Mouse (Mus musculus): ENCODE results near the gene Gpr146. TPM values are rescaled to one million over a fixed set of nuclear protein-coding genes. Genes with fewer than 3 reads are reported as not detected.

Gene Gpr146
- polyA plus RNA-seq, 1 experiment = 16.4 TPM

GRCm38 (mm10) chr5:139359244-139359643 lies 18.3 kb upstream of the Gpr146 start:
- Histone ChIP-seq H3K4me3 (replicated peaks; ENCODE audit: insufficient read depth, low read depth, low read length) (no peak overlapping the region), H3K27me3 (ENCODE audit: control insufficient read depth, insufficient read depth, low read length) (no peaks in the 10 kb centered on the region), H3K27ac (ENCODE audit: insufficient read depth, low read length) (no peak overlapping the region), H3K4me1 (ENCODE audit: control insufficient read depth, insufficient read depth, low read length) (peaks cover 17% of the 10 kb centered on the region)
- TF ChIP-seq POLR2A (IDR thresholded peaks at IDR 0.05; ENCODE audit: borderline replicate concordance, insufficient read depth, low read length) (no peak), CTCF (IDR thresholded peaks at IDR 0.05; ENCODE audit: borderline replicate concordance, insufficient read depth, low read depth, low read length) (no peak)
- WGBS = 83% methylated on average over 5 of the region's 5 CpGs
- no peak for DNase-seq

- 4% methylated on average over 7 of the region's 7 CpGs for WGBS
- no peak overlapping the region for H3K27ac ChIP-seq (ENCODE audit: insufficient read depth, low read length)
These were observed 13.6 kb upstream of the Gpr146 start for GRCm38 (mm10) chr5:139363858-139364257.

GRCm38 (mm10) chr5:139364260-139364910 lies 13.1 kb upstream of the Gpr146 start:
- H3K27ac ChIP-seq (ENCODE audit: insufficient read depth, low read length) = peak overlapping the region; percentile 8; the same call in 1 of the 2 replicates
- 33% methylated on average over 12 of the region's 12 CpGs for WGBS

More at GRCm38 (mm10) chr5:139363858-139364257, 13.6 kb upstream of the Gpr146 start:
- TF ChIP-seq CTCF (IDR thresholded peaks at IDR 0.05; ENCODE audit: borderline replicate concordance, insufficient read depth, low read depth, low read length) (no peak), POLR2A (IDR thresholded peaks at IDR 0.05; ENCODE audit: borderline replicate concordance, insufficient read depth, low read length) (no peak)
- Histone ChIP-seq H3K27me3 (ENCODE audit: control insufficient read depth, insufficient read depth, low read length) (no peaks in the 10 kb centered on the region), H3K4me1 (ENCODE audit: control insufficient read depth, insufficient read depth, low read length) (peaks cover 19% of the 10 kb centered on the region), H3K4me3 (replicated peaks; ENCODE audit: insufficient read depth, low read depth, low read length) (peak overlapping the region; percentile 31)
- peak in 1 of 2 experiments; percentile 49 for DNase-seq

GRCm38 (mm10) chr5:139364911-139365571 lies 12.5 kb upstream of the Gpr146 start:
- 43% methylated on average over 5 of the region's 5 CpGs for WGBS

More at GRCm38 (mm10) chr5:139364260-139364910, 13.1 kb upstream of the Gpr146 start:
- Histone ChIP-seq H3K4me1 (ENCODE audit: control insufficient read depth, insufficient read depth, low read length) (peaks cover 20% of the 10 kb centered on the region), H3K27me3 (ENCODE audit: control insufficient read depth, insufficient read depth, low read length) (no peaks in the 10 kb centered on the region), H3K4me3 (replicated peaks; ENCODE audit: insufficient read depth, low read depth, low read length) (no peak overlapping the region)
- DNase-seq = peak; percentile 82 to 93
- TF ChIP-seq CTCF (IDR thresholded peaks at IDR 0.05; ENCODE audit: borderline replicate concordance, insufficient read depth, low read depth, low read length) = peak; percentile 99
- no peak for TF ChIP-seq POLR2A (IDR thresholded peaks at IDR 0.05; ENCODE audit: borderline replicate concordance, insufficient read depth, low read length)

GRCm38 (mm10) chr5:139365827-139366226 lies 11.7 kb upstream of the Gpr146 start:
- peaks cover 20% of the 10 kb centered on the region for H3K4me1 ChIP-seq (ENCODE audit: control insufficient read depth, insufficient read depth, low read length)
- 88% methylated on average over 1 of the region's 1 CpGs for WGBS
- no peak overlapping the region for H3K27ac ChIP-seq (ENCODE audit: insufficient read depth, low read length)
- TF ChIP-seq CTCF (IDR thresholded peaks at IDR 0.05; ENCODE audit: borderline replicate concordance, insufficient read depth, low read depth, low read length) (no peak), POLR2A (IDR thresholded peaks at IDR 0.05; ENCODE audit: borderline replicate concordance, insufficient read depth, low read length) (no peak)
- H3K27me3 ChIP-seq (ENCODE audit: control insufficient read depth, insufficient read depth, low read length) = no peaks in the 10 kb centered on the region
- DNase-seq = no peak
- H3K4me3 ChIP-seq (replicated peaks; ENCODE audit: insufficient read depth, low read depth, low read length) = no peak overlapping the region

More at GRCm38 (mm10) chr5:139364911-139365571, 12.5 kb upstream of the Gpr146 start:
- Histone ChIP-seq H3K27me3 (ENCODE audit: control insufficient read depth, insufficient read depth, low read length) (no peaks in the 10 kb centered on the region), H3K27ac (ENCODE audit: insufficient read depth, low read length) (no peak overlapping the region), H3K4me1 (ENCODE audit: control insufficient read depth, insufficient read depth, low read length) (peaks cover 20% of the 10 kb centered on the region), H3K4me3 (replicated peaks; ENCODE audit: insufficient read depth, low read depth, low read length) (no peak overlapping the region)
- no peak for TF ChIP-seq POLR2A (IDR thresholded peaks at IDR 0.05; ENCODE audit: borderline replicate concordance, insufficient read depth, low read length)
- no peak for TF ChIP-seq CTCF (IDR thresholded peaks at IDR 0.05; ENCODE audit: borderline replicate concordance, insufficient read depth, low read depth, low read length)
- peak in 1 of 2 experiments; percentile 31 for DNase-seq

- Histone ChIP-seq H3K27me3 (ENCODE audit: control insufficient read depth, insufficient read depth, low read length) (no peaks in the 10 kb centered on the region), H3K4me3 (replicated peaks; ENCODE audit: insufficient read depth, low read depth, low read length) (no peak overlapping the region), H3K4me1 (ENCODE audit: control insufficient read depth, insufficient read depth, low read length) (peaks cover 20% of the 10 kb centered on the region), H3K27ac (ENCODE audit: insufficient read depth, low read length) (no peak overlapping the region)
- TF ChIP-seq CTCF (IDR thresholded peaks at IDR 0.05; ENCODE audit: borderline replicate concordance, insufficient read depth, low read depth, low read length) (no peak), POLR2A (IDR thresholded peaks at IDR 0.05; ENCODE audit: borderline replicate concordance, insufficient read depth, low read length) (no peak)
- 68% methylated on average over 11 of the region's 11 CpGs for WGBS
- no peak for DNase-seq
These were observed 11.0 kb upstream of the Gpr146 start for GRCm38 (mm10) chr5:139366484-139366883.

- no peak for DNase-seq
- Histone ChIP-seq H3K27ac (ENCODE audit: insufficient read depth, low read length) (no peak overlapping the region), H3K27me3 (ENCODE audit: control insufficient read depth, insufficient read depth, low read length) (no peaks in the 10 kb centered on the region), H3K4me1 (ENCODE audit: control insufficient read depth, insufficient read depth, low read length) (peaks cover 20% of the 10 kb centered on the region), H3K4me3 (replicated peaks; ENCODE audit: insufficient read depth, low read depth, low read length) (no peak overlapping the region)
- TF ChIP-seq CTCF (IDR thresholded peaks at IDR 0.05; ENCODE audit: borderline replicate concordance, insufficient read depth, low read depth, low read length) = no peak
- WGBS = 82% methylated on average over 4 of the region's 4 CpGs
These were observed 9.5 kb upstream of the Gpr146 start for GRCm38 (mm10) chr5:139367884-139368458.

Data from cerebellum, adult 2 months (tissue).